Mouse (Mus musculus) liver, adult 2 months (tissue): ENCODE measurements at regions not wholly inside any gene's neighbourhood (a gene's known extent, or its start where the extent isn't known, plus 50 kb on each side); places are given as distances from the start of the nearest gene placed in this dataset.

Source experiments
- CTCF ChIP-seq: fragments of 200-500 bp; IDR thresholded peaks from 2 replicates; pipeline ENCODE4 v1.5.1; 2011; ENCODE audit warnings: low read depth, low read length, control low read depth
- POLR2A ChIP-seq: fragments of 200-500 bp; IDR thresholded peaks from 2 replicates; pipeline ENCODE4 v1.6.1; 2011; ENCODE audit warnings: low read length, control low read depth; ENCODE audit not compliant: insufficient read depth; ENCODE audit errors: extremely low read depth

DNA sequence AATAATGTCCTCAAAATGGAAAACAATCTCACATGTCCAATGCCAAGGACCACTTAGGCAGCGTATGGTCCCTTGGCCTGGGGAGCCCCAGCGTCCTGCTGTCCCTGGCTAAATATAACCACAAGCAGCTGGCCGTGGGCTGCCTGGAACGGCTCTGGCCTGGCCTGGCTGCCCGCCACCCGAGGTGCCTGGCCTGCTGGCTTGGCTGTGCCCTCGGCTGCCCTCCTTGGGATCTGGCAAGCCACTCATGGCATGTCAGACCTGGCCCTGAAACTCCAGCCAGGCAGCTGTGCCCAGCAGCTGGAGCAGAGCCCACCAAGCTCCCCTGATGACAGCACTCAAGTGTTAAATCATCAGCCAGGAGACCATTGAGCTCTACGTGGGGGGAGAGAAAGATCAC lies 122.9 kb downstream of the Plxna1 start:
- TF ChIP-seq CTCF (no peak), POLR2A (no peak)
